Mouse (Mus musculus) urinary bladder, postnatal 25 days (tissue): ENCODE measurements around the gene Nhsl2.

Source experiments
- DNase-seq: peaks from one replicate; pipeline ENCODE4 v3.0.0; 2022; ENCODE audit warnings: low spot score

The Nhsl2 gene

DNA sequence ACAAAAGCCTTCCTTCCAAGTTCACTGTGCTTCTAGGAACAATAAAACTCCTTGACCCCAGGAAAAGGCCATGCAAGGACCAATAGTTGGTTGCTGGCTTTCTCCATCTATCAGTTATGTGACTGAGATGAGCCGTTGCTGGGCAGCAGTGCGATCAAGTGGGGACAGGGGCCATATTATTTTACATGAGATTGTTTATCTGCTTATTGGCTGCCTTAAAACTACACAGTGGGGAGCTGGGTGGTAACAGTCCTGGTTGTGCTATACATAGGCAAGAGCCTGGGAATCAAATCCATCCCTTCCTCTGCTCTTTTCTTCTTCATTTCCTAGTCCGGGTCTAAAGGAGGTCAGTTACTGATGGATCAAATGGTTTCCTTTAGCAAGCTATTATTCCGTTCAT lies 53.4 kb downstream of the Nhsl2 start:
- no peak for DNase-seq

DNA sequence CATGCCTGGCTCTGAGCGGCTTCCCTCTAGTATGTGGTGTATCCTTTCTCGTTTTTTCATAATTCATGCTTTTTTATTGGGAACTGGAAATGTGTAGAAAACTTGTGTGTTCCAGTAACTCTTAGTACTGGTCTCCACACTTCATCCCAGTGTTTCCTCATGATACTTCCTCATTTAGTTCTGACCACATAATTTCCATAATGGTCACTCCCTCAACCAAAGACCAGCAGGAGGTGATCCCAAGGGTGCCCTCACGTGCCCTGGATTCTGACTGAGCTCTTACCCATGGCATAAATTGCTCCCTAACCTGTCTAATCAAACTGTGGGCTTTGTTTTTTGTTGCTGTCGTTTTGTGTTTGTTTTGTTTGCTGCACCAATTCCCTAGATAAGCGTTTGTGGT lies 58.1 kb downstream of the Nhsl2 start:
- DNase-seq, result no peak

DNA sequence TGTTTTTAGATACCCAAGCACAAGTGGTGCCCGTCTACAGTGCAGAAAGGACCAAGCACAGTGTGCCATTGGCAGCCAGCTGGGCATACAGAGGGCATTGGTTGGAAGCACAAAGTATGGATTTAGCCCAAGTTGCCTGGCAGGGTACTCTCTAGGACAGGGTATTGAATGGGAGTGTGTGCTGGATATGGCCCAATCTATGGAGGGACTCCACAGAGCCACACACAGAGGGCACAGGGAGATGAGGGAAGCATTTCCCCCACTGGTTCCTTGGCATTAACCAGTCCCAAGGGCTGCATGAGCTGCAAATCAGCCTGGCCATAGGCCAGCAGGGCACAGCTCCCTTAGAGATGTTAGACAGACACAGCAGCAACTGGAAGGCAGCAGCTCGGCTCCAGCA lies 79.9 kb downstream of the Nhsl2 start:
- no peak for DNase-seq

DNA sequence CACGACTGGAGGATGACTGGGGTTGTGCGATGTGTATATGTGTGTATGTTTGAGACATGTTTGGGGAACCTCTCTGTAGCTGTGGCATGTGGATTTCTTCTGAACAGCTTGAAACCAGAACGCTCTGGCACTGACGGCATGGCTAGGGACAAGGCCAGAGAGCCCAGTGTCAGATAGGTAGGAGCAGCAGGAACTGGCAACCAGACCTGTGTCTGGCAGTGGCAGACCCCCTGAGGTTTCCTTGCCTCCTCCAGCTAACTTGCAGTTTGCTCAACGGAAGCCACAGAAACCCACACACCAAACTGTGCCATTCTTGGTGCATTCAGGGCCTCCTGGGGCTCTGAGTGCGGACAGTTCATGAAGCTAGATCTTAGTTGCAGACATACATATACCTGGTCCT lies 81.1 kb downstream of the Nhsl2 start:
- no peak for DNase-seq

DNA sequence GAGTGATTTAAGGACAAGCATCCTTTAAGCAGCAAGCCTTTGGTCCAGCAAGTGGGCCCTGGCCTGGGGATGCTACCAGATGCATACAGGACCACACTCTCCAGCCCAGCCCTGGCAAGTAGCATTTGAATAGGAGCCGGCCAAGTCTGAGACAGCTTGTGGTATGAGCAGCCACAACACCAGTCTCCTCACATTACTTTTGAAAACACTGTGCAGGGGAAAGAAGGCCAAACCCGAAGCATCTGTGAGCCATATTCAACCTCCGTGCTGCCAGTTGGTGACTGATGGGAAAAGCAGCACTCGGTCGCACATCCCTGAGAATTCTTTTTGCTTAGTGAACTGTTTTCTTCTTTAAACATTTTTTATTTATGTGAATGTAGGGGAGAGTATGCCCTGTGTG lies 81.8 kb downstream of the Nhsl2 start:
- no peak for DNase-seq

DNA sequence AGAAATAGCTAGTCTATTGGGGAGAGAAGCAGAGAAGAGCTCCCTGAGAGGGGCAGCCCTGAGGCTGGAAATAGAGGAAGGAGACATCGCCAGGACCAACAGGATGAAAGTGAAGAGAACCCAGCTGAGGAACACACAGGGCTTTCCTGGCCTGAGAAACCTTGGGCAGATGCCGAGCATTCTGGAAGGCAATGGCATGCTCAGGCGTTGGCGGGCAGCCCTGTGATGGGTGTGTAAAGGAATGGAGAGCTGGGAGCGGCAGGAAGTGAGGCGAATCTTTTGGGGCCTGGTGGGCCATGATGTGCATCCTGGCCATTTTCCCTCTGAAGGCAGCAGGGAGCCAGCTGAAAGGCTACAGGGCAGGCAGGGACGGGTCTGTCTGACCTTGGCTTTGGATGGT lies 83.1 kb downstream of the Nhsl2 start:
- DNase-seq, result peak; percentile 37

DNA sequence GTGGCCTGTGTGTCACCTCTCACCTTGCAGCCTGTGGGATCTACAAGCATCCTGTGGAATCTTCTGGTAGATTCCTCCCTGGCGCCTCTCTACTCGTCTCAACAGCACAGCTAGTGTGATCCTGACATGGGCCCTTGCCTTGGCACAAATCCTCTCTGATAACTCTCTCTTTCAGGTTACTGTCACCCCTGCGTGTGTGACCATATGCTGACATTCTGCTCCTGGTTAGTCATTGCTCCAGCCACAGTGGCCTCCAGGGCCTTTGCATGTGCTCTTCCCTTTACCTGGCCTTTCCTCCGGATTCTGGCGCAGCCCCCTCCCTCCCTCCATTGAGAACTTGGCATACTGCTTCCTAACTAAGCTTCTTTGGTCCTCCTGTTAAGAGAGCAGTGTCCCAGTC lies 84.2 kb downstream of the Nhsl2 start:
- no peak for DNase-seq

DNA sequence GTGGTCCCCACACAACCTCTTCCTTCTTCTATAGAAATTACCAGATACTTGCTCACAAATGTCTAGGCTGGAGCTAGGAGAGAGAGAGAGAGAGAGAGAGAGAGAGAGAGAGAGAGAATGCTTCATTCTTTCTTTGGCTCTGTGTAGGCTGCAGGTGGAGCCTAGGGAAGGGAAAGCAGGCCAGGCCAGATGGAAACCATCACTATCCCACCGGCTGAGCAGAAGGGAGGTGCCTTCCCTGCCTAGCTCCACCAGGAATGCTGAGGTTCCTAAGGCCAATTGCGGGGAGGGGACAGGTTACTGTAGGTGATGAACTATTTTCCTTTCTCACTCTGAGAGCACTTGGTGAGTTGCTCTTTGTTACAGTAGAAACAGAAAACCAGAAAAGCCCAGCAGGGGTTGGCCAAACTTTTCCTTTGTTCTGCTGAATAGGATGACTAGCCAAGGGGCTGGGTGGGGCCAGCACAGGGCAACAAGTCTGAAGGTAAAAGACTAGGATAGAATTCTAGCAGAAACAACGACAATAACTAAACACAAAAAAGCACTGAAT lies 86.2 kb downstream of the Nhsl2 start:
- DNase-seq, result no peak

DNA sequence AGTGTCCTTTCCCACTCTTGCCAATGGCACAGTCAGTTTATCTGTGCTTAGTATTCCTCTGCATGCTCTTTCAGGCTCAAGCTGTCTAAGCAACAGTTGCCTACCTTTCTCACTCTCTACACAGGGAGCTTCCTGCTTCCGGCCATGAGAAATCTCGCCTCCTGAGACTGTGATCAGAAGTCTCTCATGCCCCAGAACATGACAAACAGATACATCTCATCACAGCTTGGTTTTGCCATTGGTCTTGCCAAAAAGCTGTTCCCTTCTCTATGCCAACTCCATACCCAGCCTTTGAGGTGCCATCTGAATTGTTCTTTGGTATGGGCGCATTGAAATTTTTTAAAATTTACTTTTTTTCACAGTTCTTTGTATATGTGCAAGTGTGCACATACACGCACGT lies 90.3 kb downstream of the Nhsl2 start:
- no peak for DNase-seq

DNA sequence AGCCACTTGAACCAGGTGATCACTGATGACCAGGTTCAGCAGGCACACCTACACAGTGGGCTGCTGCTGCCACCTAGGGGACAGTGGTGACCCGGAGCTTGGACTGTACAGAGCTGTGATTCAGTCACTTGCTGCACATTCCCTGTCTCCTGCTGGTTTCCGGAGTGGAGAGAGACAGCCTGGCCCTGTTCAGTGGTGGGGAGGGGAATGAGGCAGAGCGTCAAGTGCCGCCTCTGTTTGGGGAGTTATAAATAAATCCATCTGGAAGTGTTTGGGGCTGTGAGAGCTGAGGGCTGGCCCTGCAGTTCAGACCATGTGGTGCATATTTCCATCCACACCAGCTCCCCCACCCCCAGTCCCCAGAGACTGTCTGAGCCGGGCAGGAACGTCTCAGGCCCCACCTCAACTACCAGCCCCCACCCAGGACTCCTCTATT lies 93.3 kb downstream of the Nhsl2 start:
- DNase-seq, result peak; percentile 53

DNA sequence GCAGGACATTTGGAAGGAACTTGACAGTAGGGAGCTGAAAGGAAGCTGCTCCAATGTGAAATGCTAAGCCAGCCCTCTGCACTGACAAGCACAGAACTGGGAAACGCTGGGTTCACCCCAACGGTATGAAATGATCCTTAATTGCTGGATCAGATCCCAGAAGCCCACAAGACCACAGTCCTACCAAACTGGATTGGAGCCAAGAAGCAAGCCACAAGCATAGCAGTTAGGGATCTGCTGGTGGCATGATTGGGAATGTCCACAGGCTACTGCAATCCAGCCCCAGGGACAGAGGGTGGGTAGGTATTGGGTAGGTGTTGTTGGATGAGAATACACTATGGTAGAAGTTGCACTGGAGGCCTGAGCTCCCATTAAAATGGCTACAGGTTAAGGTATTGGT lies 94.6 kb downstream of the Nhsl2 start:
- DNase-seq, result no peak

DNA sequence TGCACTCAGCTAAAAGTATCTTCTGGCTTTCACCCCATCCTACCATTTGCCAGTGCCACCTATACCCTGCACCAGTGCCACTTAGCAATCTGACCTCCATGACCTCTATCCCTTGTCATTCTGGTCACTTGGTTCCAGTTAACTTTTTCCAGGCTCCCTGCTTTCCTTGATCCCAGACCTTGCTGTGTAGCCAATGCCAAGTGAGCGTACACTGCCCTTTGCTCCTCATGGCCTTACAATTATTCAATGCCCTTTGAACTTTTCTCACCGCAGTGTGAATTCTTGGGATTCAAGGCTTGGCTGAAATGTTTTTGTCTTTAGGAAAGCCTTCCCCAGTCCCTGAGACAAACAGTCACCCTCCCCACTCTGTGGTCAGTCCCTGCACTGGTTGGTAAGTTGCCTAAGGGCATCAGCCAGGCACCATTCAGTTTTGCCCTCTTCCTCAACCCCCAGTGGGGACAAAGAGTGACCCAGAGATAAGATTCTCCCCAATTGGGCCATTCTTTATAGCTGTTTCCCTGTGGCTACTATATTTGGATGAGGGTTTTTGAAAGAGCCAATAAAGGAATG lies 95.7 kb downstream of the Nhsl2 start:
- no peak for DNase-seq

DNA sequence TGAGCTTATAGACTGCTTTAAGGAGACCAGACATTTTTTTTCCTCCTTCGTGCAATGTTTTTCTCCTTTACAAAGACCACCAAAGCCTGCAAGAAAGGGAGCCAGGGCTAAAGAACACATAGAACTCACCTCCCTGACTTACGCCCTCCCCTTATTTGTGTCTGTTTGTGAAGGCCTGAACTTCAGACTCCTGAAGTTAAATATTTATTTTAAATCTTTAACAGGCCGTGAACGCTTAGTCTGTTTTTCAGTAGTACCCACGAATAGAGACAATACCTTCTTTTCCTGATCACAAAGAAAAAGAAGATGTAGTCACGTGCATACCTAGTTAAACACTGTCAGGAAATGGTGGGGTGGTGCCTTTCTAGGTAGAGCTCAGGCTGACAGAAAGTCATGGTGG lies 103.3 kb downstream of the Nhsl2 start:
- no peak for DNase-seq

DNA sequence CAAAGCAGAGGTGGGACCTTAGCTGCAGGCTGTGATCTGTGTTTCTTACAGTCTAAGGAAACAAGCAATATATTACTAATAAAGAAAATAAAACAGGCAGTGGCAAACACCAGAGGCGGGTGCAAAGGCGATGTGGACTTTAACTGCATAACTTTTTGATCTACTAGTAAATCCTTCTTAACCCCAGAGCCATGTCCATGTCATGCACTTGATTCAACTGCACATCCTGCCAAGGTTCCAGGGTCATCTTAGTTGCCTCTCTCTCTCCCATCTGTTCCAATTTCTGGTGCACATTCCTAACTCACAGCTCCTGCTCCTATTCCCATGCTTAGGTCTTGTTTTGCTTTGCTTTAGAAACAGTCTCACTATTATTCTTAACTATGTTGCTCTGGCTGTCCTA lies 104.1 kb downstream of the Nhsl2 start:
- DNase-seq, result no peak

DNA sequence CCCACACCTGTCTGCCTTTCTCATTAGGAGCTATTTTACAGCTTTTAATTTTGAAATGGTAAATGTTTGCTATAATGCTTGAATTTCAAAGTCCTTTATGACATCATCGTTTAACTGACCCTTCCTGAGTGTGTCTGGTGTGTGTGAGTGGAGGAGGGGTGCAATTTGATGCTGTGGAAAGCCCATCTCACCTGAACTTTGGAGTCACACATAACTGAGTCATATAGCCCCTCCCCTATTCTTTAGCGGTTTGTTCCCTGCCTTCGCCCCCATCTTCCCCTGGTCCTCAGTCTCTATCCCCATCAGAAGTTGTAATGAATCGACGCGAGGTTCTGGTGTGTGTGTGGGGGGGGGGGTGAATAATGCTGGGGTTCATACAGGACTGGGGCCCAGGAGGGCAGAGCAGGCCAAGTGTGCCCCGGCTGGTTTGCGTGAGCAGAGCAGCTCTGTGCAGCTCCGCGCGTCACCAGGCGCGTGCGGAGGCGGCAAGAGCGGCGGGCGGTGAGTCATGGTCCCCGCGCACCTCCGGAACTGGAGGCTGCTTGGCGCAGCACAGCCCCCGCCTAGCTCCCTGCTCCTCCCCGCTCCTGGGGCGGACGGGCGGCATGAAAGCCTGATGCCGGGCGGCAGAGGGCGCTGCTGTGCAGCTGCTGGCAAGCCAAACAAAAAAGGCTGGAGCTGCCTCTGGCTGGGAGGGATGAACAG lies 104.8 kb downstream of the Nhsl2 start:
- peak; percentile 80 for DNase-seq

DNA sequence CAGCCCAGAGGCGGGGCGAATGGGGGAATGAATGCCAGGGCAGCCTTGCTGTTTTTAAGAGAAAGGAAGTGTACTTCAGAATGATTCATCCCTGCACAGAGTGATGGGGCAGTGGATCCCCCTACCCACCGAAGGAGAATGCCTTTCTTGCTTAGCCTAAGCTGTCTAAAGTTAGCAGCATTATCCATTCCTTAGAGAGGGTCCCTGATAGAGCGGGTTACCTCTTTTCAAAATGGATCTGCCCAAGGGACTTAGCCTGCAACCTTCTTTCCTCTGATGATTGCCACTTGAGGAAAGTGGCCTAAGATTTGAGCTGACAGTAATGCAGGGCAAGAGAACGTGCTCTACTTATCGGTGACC lies 105.3 kb downstream of the Nhsl2 start:
- DNase-seq, result no peak

DNA sequence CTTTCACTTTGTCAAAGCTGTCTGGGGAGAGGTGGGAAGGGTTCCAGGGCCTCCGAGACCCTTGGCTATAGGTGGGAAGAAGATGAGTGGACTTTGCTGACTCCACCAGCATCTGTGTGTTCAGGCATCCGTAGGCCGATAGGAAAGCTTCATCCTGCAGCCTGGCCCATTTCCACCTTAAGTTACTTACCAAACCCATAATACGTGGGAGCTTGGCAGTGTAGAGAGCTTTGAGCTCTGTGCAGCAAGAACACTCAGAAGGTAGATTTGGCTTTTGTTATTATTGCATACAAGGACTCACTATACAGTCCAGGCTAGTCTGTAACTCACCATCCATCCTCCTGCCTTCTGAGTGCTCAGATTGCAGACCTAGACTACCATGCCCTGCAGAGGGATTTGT lies 112.7 kb downstream of the Nhsl2 start:
- no peak for DNase-seq

DNA sequence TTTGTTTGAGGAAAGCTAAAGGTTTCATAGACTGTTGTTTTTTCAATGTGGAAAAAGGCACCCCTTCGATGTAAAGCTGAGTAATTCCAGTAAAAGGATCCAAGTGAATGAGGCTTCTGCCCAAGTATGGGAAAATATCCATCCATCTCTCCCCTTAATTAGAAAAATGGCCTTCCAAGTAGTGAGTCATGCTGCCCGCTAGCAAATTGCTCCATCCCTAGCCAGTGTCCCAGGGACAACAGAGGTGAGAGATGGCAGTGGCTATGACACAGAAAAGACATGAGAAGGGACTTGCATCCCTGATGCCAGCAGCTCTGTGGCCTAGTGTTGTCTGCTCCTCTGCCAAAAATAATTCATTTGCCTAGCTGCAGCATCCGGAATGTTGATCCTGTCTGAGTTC lies 114.5 kb downstream of the Nhsl2 start:
- DNase-seq, result no peak

DNA sequence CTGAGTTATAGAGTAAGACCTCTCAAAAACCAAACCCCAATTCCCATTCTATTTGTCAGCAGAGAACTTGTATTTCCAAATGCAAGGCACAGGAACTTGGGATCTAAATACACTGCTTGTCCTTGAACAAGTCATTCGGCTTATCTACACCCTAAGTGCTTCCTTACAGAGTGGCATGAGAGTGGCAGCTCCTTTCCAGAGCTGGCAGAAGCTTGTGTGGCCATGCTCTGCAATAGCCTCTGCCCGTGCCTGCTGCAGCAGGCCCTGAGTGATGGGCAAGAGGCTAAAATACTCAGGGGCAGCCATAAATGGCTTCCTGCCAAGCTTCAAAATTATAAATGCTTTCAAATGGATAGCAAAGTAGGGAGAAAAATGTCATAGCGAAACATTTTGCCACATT lies 123.8 kb downstream of the Nhsl2 start:
- DNase-seq, result no peak

DNA sequence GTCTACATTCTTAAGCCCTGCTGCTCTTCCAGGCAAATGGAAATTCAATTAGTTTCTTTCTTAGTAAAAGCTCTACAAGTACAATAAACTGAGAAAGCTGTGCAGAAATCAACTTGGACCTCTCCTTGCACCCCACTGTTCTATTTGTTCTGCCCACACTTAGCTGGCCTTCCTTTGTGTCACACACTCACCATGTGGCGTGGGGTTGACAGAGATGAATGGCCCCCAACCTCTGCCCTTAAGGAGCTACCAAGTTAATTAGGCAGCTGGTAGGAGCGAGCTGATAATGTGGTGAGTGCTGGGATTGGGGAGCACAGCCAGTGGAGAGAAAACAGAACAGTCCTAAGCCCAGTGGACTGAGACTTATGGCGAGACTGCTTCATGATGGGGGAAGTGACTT lies 127.7 kb downstream of the Nhsl2 start:
- no peak for DNase-seq

DNA sequence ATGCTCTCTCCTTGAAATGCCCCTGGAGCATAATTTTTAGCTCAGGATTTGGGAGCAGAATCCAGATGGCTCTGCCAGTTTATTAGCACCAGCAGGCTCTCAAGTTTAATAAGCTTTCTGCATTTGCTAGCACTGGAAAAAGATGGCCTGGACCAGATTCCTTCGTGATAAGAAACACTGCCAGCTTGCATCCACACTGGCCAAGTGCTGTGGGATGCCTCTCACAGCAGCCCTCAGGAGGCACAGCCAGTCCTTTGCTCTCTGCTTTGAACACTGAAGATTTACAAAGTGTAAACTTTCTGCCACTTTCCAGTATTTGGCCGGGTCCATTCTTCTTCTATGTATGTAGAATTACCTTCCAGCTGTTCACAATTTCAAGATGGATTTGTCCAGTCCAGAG lies 129.7 kb downstream of the Nhsl2 start:
- DNase-seq, result no peak

DNA sequence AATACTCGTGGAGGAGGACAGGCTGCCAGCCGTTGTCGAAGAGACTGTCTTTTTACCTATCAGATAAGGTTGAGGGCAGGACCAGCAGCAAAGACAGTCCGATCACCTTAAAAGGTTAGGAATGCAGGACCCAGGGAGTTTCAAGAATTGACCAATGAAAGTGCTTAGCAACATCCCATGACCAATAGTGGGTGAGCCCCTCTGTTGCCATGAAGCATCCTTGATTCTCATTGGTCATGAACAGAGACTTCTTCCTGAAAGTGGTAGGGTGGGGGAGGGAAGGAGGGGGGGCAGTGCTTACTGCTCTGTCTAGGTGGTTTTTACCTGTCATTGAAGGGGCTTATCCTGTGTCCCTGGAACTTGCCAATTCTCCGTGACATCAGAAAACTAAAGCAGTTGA lies 130.1 kb downstream of the Nhsl2 start:
- DNase-seq, result no peak

DNA sequence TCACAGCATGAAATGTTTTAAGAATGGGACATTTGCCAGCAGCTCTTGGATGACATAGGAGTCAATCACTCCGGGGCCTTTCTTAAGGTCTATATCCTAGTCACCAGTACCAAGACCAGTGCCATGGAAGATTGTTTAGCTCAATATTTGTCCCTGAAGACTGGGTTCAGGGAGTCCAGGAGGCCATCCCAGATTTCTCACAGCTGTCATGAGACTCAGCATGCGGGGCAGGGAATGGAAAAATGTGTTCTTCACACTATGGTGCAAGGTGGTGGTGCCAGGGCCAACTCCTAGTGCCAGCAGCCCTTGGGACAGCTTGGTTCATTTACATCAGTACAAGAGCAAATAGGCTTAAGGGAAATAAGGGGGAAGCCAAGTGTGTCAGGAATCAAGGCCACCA lies 131.4 kb downstream of the Nhsl2 start:
- no peak for DNase-seq

DNA sequence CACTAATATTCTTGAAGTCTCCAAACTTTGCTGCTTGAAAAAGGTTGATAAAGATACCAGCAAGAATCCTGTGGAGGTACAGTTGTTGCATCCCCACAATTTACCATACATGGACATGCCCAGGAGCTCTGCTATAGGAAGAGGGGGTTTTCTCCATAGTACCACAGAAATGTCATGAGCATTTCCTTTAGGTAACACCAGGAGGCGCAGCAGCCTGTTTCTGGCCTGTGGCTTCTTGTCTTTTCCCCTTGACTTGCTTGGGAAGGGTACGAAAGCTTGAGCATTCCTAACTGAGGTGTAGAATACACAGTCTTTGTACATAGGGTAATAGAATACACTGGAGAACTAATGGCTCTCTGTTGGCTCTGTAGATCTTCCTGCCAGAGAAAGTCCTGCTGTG lies 132.3 kb downstream of the Nhsl2 start:
- DNase-seq, result no peak
